Mouse (Mus musculus) forelimb bud, embryonic 11.5 days (tissue): Measurements from ENCODE around the gene Maml3.

Experiments used
- DNase-seq: peaks from one replicate; pipeline ENCODE4 v3.0.0-alpha.2; 2012; ENCODE audit warnings: low read depth, low spot score

Gene Maml3

DNA sequence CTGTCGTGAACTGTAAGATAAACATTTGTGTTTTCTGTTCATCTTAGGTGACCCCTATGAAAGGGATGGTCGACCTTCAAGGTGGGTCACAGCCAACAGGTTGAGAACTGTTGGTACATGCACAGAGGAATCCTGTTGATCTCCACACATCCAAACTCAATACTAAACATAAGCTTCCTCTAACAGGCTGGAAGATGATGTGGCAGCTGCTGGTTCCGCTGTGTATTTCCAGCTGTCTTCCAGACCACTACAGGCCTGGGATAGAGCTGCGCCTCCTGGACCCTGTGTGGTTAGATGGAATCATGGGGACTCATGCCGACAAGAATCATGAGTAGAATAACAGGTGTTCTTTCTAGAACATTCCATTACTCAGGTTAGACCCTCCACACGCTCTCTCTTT lies 101.2 kb downstream of the Maml3 start:
- no peak for DNase-seq

DNA sequence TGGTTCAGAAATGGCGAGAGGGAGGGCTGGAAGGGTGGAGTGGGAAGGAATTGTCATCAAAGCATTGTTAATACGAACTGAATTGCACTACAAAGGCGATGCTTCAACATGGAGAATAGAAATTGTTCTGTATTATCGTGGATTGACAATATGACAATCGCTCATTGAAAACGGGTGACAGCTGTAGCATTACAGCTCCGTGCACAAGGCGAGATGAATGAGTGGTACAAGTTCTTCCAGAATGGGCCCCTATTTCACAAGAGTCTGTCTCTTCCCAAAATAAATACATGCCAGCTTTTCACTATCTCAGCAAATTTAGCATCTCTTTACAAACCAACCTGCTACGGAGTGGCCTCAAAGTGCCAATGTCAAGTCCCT lies 103.4 kb downstream of the Maml3 start:
- no peak for DNase-seq

DNA sequence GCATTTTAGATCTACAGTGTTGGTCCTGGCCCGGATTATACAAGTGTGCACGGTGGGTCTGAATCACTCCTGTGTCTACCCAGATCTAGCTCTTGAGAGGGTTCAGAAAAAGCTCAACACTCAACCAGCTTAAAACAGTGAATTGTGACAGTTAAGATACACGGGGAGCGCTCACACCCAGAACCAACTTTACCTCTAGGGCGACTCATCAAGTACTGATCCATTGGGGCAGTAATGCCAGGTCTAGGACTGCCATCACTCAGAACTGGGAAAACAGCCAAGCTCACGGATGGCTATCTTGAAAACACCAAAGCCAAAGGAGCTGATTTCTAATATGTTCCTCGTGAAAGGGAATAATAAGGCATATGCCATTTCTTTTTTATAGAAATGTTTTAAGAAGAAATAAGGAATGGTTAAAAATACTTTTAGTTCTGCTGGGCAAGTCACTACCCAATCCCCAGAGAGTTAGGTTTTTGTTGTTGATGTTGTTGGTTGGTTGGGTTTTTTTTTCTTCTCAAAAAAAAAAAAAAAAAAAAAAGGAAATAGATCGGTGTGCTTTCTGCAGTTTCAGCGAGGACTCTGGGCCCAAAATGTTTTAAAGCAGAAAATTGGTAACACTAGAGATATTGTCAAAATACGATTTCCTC lies 103.9 kb downstream of the Maml3 start:
- no peak for DNase-seq

DNA sequence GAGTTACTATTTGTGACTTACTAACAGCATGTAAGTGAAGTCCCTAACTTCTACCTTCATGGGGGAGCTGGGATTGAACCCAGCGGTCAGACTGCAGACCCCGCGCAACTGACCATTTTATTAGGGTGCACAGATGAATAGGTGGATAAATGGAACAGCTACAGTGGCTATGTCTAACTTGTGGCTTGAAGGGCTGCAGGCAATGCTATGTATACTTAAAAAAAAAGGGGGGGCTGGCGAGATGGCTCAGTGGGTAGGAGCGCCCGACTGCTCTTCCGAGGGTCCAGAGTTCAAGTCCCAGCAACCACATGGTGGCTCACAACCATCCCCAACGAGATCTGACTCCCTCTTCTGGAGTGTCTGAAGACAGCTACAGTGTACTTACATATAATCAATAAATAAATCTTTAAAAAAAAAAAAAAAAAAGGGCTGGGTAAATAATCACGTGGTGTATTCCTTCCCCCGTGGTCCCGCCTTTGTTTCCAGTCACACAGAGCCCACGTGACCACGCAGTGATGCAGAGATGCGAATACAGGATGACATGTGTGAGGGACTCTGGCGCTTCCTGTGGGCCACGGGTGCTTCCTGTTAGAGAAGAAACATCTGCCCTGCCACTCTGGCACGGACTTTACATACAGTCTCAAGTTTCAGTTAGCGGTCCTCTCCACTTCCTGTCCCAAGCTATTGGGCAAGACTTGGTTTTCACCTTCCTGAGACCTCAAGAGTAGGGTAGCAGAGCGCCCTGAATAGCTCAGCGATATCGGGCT lies 105.0 kb downstream of the Maml3 start:
- DNase-seq, result no peak

DNA sequence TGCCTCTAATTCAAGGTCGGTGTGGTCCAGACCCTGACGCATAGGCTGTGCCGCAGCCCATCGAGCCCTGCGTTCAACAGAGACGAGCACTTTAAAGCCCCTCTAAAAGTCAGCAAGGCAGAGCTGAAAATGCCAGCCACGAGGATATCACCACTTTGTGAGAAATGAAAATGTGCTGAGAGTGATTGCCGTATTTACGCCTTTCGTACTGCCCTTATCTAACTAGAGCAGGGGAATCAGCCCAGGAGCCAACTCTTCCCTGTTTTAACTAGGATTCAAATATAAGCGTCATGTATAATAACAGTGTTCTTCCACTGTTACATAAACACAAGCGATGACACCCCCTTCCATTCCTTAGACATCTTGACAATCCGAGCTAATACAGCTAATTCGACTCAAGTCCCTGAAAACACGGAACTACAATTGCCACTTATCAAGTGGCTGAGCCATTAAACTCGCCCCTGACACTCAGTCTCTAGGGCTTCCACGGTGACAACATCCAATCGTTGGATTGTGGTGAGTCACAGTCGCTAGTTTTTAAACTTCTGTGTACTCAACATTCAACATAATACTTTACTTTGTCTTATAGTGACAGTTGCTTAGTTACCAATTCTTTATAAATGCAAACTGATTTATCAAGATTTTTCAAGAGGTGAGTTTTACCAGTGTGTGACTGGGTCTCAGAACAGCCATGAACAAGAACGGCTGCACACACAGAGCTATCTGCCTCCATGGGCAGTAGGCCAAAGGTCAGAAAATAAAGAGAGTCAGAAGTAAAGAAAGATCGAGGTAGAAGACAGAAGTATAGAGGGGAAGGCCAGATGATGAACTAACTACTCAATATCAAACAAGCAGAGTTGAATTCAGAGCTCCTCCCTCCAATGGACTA lies 106.1 kb downstream of the Maml3 start:
- DNase-seq, result no peak

DNA sequence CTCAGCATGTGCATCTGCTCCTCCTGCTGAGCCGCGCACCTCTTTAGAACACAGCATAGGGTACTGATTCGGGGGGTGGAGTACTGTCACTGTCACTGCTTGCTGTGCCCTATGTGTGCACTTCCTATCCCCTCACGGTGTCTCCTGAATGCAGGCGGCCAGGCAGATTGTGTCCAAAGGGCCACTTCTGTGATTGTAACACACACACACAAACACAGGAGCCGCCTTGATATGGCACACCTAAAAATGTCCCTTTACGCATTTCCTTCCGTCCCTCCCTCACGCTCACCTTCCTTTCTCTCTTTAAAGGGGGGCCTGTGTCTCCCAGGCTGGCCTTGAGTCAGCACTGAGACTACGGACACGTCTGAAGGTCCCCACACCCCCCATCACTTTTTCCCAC lies 107.3 kb downstream of the Maml3 start:
- DNase-seq, result no peak

DNA sequence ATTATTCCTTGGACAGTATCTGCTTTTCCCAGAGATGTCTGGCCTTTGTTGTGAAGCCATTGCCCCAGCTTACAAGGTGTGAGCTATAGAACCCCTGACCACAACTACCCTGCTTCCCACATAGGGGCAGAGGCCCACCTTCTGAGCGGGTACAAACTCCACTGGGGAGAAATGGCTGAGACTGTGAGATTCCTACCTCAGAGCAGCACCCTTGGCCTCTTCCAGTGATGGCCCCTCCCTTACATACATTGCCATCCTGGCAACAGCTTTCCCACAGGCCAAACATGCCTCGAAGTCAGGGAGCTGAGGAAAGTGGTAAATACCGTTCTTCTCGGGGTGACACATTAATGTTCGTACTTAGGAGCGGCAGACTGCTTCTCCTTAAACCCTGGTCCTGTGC lies 118.4 kb downstream of the Maml3 start:
- DNase-seq, result no peak

DNA sequence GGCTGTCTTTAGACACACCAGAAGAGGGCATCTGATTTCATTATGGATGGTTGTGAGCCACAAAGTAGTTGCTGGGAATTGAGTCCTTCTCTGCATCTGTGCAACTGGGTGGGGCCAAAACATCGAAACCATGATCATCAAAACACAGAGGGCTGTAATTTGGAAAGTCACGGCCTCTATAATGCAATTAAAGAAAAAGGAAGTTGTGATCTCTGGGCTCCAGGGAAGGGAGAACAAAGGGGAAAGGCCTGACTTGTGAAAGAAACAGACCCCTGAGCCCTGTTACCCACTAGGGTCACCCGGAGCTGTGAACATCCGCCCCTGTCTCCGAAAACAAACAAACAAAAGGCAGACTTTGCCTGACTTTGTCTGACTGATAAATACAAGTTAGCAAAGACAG lies 123.4 kb downstream of the Maml3 start:
- DNase-seq, result no peak

DNA sequence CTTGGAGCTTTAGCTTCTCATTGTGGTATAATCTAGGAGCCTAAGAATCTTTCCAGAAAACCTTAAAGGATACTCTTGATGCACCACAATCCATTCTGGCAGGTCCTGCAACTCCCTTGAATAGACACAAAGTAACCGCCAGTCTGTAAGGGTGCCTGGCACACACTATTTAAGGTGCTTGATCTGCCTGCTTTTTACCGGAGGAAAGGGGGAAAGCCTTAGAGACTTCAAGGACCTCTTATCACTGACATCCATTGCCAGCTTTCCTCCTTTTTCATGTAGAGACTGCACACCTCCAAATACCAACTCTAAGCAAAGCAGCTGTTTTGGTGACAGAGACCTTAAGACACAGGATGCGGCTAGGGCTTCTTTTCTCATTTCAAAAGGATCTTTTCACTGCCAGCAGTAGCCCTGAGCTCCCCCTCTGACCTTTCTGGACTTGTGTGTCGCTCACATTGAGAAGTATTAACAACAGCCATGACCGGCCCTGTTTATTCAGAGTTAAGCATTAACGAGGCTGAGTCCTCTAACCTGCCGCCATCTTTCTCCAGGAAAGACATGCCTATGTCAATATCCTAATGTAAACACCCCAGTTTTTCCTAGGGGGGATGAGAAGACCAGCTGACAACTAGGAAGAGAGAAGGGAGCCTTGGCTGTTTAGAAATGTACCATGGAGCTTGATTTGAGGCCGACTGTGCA lies 127.1 kb downstream of the Maml3 start:
- no peak for DNase-seq

DNA sequence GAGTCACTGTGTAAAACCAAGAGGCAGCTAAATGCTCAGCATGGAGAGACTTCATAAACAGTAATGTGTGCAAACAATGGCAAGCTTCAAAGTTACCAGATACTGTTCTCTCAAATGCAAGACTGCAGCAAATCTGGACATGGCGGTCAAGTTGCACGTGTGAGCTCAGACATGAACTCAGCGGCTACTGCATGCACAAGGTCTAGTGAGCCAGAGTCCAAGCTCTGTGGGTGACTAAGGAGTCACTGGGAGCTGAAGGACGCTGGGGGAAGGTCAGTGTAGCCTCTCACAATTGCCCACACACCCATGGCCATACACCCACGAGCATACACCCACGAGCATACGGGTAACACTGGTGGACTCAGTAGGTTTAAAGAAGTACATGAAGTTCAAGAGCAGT lies 130.3 kb downstream of the Maml3 start:
- DNase-seq, result no peak

DNA sequence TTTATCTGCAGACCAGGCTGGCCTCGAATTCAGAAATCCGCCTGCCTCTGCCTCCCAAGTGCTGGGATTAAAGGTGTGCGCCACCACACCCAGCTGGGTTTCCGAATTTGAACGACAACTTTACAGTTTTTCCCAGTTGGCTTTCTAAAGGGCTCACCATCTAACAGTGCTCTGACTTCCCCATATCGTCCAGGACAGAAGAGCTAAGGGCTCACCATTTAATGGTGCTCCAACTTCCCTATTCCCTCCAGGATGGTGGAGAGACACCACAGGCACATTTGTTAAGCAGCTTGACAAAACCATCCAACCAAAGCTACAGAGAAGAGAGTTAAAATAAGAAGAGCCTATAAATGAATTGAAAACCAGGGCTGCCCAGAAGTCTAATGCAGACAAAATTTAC lies 130.7 kb downstream of the Maml3 start:
- no peak for DNase-seq

DNA sequence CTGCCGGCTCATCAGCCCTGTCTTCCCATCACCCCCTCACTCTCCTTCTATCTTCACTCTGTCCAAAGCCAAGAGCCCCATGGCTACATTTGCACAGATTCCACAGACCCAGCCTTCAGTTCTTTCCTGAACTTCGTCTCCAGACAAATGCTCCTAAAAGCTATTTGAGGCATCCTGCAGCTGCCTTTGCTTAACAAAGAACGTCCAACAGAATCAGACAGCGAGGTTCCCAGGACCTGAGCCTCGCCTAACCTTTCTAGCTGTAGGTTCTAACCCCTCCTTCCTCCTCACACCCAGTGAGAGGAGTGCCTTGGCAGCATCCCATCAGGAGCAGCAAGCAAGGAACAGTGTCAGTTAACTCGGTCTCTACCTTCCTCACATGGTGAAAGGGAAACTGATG lies 132.3 kb downstream of the Maml3 start:
- DNase-seq, result no peak

DNA sequence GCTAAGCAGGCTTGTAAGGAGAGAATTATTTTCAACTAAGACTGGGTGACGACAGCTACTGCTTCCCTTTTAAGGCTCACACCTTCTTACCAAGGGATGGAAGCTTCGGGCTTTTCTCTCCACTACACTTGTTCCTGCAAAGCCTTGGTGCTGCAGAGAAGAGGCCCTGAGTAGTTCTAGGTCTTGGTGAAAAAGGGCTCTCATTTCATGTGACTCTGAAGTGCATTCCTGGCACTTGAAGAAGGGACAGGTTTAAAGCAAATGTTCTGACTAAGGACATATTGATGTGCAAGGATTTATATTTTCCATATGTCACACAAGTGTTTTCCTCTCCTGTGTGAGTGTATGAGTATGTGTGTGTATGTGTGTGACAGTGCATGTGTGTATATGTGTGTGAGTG lies 134.4 kb downstream of the Maml3 start:
- no peak for DNase-seq

DNA sequence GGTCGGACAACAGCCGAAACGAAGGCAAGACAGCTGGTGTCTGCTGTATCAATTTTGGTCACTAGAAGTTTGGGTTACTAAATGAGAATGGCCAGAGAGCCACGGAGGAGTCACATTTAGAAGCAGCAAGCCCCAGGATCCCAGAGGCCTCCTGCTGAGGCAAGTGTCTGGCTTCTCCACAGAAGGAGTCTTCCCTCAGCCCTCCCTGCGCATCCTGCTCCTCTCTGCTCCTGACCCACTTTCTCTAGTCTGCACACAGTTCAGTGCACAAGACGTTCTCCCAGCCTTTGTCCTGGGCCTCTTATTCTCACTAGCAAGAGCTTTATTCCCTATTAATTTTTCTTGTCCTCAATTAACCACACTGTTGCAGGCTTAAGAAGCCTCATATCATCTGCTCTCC lies 135.4 kb downstream of the Maml3 start:
- DNase-seq, result no peak

DNA sequence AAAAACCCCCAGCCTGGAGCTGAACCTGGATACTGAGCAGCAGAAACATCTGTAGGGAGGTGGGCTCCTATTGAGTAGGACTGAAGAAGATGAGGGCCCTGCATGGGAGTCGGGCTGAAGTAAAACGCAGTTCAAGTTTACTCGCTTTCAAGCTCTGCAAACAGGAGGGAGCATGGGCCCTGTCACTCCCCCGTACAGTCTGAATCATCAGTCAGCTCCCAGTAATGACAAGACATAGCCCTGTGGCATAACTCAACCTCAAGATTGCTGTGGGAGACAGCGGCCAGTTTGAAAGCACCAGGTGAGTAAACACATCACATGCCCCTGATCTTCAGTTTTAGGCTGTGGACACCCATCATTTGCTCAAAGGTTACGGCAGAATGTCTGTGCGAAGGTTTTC lies 139.0 kb downstream of the Maml3 start:
- no peak for DNase-seq

DNA sequence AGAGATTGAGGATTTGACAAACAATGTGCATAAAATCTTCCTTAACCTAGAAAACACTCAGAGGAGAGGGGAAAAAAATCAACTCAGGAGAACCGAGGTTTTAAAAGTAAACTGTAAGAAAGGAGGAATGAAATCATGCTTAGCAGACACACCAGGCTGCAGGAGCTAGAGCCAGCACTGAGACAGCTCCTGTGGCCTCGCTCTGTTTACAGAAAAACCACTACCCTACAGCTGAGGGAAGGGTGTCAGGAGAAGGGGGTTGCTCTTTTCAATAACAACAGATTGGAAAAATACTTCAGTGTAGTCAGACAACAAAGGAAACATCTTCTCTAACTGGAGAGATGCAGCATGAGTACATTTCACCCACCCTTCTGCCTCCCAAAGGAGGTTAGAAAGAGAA lies 139.4 kb downstream of the Maml3 start:
- DNase-seq, result no peak

DNA sequence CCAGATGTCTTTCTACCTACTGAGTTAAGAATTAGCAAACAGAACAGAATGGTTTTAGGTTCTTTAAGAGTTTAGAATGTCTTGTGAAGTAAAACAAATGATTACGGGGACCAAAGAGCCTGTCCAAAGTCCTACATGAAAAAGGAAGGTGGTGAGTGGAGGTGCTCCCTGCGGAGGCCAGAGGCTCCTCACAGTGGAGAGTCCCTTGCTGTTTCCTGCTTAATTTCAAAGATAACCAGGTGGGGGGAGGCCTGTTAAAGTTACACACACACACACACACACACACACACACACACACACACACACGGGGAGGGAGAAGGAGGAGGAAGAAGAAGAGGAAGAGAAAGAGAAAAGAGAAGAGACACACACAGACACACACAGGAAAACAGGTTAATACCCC lies 139.9 kb downstream of the Maml3 start:
- DNase-seq, result no peak

DNA sequence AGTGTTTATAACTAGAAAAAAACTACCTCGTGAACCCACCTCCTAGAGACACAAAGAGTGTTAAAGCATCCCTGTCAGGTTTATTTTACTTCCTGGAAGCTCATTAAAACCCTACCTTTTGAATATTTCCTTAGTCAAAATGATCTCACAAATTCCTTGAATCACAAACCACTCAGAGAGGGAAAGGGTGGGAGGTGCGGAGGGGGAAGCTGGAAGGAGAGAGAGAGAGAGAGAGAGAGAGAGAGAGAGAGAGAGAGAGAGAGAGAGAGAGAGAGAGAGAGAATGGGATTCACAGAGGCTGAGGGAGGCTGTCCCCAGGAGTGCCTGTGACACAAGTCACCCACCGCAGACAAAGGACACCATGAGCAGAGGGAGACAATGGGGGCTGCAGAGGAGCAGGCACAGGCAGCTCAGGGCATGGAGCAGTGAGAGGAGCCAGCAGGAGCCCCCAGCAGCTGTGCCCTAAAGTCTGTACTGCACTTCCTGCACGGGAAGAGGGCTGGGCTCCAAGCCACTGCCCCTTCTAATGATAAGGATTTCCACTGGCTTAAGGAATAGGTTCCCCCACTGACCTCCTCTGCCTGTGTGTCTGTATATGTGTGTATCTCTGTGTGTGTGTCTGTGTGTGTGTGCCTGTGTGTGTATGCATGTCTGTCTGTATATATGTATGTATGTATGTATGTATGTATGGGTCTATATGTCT lies 140.8 kb downstream of the Maml3 start:
- no peak for DNase-seq

DNA sequence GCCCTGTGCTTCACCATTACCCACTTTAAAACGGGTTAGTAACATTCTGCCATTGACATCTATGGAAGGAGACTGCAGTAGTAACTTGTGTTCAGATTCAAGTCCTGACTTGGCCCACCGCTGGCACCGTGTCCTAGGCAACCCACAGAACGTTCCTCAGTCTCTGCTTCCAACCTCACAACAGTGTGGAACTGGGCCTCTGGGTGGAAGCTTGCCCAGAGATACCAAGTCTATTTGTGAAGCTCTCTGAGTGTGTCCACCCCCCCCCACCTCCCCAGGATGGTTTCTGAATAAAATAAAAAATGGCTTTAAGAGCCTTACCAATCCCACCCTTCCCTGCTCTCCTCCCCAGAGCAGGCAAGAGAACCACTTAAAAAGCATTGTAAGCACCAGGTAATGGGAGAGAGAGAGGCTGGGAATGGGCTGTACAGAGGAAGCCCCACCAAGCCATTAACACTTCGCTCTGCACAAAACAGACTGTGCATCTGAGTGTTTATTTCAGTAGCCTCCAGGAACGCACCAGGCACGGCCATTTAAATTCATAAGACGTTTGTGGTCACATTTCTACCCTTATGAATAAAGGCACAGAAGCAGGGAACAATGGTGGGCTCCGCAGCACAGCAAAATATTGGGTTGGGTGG lies 141.6 kb downstream of the Maml3 start:
- no peak for DNase-seq

DNA sequence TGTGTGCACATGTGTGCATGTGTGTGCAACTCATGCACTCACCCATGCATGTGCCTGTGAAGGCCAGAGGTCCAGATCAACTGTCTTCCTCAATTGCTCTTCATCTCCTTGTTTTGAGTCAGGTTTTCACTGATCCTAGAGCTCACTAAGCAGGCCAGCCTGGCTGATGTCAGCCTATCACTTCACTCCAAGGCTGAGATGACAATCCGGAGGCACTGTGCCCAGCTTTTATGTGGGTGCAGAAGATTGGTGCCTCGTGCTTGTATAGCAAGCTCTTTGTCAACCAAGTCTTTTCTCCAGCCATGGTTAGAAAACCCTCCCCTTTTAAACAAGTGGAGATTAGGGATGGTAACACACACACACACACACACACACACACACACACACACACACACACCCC lies 146.1 kb downstream of the Maml3 start:
- no peak for DNase-seq

DNA sequence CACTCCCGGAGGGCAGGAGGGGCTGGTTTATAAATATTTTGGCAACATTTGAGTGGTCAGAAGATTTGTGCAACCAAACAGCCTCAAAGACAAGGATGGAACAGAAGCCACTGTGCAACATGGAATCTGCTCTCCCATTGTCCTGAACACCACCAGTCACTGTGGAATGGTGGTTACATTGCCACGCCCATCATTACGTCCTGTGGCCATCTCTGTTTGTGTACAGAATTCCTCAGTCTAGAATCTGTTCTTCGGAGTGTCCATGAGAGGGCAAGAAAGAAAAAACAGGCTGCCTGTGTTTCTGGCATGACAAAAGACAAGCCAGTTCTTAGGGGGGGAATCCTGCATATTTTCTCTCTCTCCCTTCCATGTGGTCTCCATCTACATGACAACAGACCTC lies 150.4 kb downstream of the Maml3 start:
- no peak for DNase-seq
